Mouse (Mus musculus) forebrain, embryonic 16.5 days (tissue): ENCODE results near the gene Bbs4. TPM values are rescaled to one million over a fixed set of nuclear protein-coding genes. Genes with fewer than 3 reads are reported as not detected.

ENCODE experiments used
- ATAC-seq: fragments of 200-750 bp; cut with Nextera tagmentation; 2 replicates; pipeline ENCODE4 v1.8.0; 2017; ENCODE audit warnings: mild to moderate bottlenecking, moderate library complexity
- H3K27ac ChIP-seq: fragments of 300-500 bp; sonication (generic); 2 replicates; pipeline ENCODE4 v1.5.1; 2014; ENCODE audit warnings: low read length, control low read depth
- H3K27me3 ChIP-seq: fragments of 300-500 bp; sonication (generic); replicated peaks from 2 replicates; pipeline ENCODE4 v1.6.1; 2014; ENCODE audit warnings: low read length; ENCODE audit not compliant: control insufficient read depth, insufficient read depth
- H3K36me3 ChIP-seq: fragments of 300-500 bp; sonication (generic); 2 replicates; pipeline ENCODE4 v1.6.1; 2014; ENCODE audit not compliant: control insufficient read depth, insufficient read depth
- H3K4me1 ChIP-seq: fragments of 300-500 bp; sonication (generic); replicated peaks from 2 replicates; pipeline ENCODE4 v1.6.1; 2014; ENCODE audit warnings: low read length; ENCODE audit not compliant: control insufficient read depth, insufficient read depth
- H3K4me2 ChIP-seq: fragments of 300-500 bp; sonication (generic); 2 replicates; pipeline ENCODE4 v1.6.1; 2014; ENCODE audit warnings: mild to moderate bottlenecking, low read length, control low read depth
- H3K4me3 ChIP-seq: fragments of 300-500 bp; sonication (generic); replicated peaks from 2 replicates; pipeline ENCODE4 v1.5.1; 2014; ENCODE audit warnings: mild to moderate bottlenecking, low read length, control low read depth
- H3K9ac ChIP-seq: fragments of 300-500 bp; sonication (generic); replicated peaks from 2 replicates; pipeline ENCODE4 v1.6.1; 2014; ENCODE audit warnings: low read depth, low read length, control low read depth
- H3K9me3 ChIP-seq: fragments of 300-500 bp; sonication (generic); 2 replicates; pipeline ENCODE4 v1.6.1; 2016; ENCODE audit warnings: low read length; ENCODE audit not compliant: control insufficient read depth
- WGBS: fragments of 180-500 bp; shearing (Covaris S2); extraction: QIAGEN DNeasy Blood & Tissue Kit; methylation state at CpG from one replicate; pipeline ENCODE4 v1.1.7; 2014; 5-methylcytosine and 5-hydroxymethylcytosine counted together
- polyA plus RNA-seq: library from polyadenylated mRNA; unstranded; fragments of >200 nt; fragmentation: Nextera tagmentation; extraction: Ambion mirVana; gene quantifications from 2 replicates; pipeline ENCODE4 v1.2.1, GENCODE M21; 2015

The Bbs4 gene
- polyA plus RNA-seq, 1 experiment from 2014 or later = 43.1 TPM

GRCm38 (mm10) chr9:59288058-59288457 is 65.2 kb downstream of the Bbs4 start:
- ATAC-seq = no peak
- Histone ChIP-seq H3K4me1 (peaks cover 13% of the 10 kb centered on the region), H3K9me3 (no peaks in the 10 kb centered on the region), H3K36me3 (no peaks in the 10 kb centered on the region), H3K4me3 (no peak overlapping the region), H3K4me2 (no peak overlapping the region), H3K9ac (no peak overlapping the region), H3K27ac (no peak overlapping the region), H3K27me3 (no peaks in the 10 kb centered on the region)
- 88% methylated on average over 5 of the region's 5 CpGs for WGBS

- Histone ChIP-seq H3K27ac (no peak overlapping the region), H3K4me1 (peaks cover 12% of the 10 kb centered on the region), H3K9ac (no peak overlapping the region), H3K36me3 (no peaks in the 10 kb centered on the region), H3K4me3 (no peak overlapping the region), H3K4me2 (no peak overlapping the region), H3K9me3 (no peaks in the 10 kb centered on the region), H3K27me3 (no peaks in the 10 kb centered on the region)
- ATAC-seq = no peak
- WGBS = 77% methylated on average over 6 of the region's 6 CpGs
Measured at GRCm38 (mm10) chr9:59285614-59286013, 67.7 kb downstream of the Bbs4 start.

GRCm38 (mm10) chr9:59282683-59282986 is 70.7 kb downstream of the Bbs4 start:
- ATAC-seq = peak; percentile 6; the same call in 1 of the 2 replicates
- 55% methylated on average over 7 of the region's 7 CpGs for WGBS
- no peak overlapping the region for H3K27ac ChIP-seq
- H3K27me3 ChIP-seq = no peaks in the 10 kb centered on the region
- H3K9ac ChIP-seq = peak overlapping the region; percentile 37; the same call in 1 of the 2 replicates
- H3K4me1 ChIP-seq = peaks cover 18% of the 10 kb centered on the region
- no peak overlapping the region for H3K4me3 ChIP-seq
- H3K36me3 ChIP-seq = no peaks in the 10 kb centered on the region
- peak overlapping the region; percentile 29 for H3K4me2 ChIP-seq
- no peaks in the 10 kb centered on the region for H3K9me3 ChIP-seq

GRCm38 (mm10) chr9:59281871-59282682 is 71.2 kb downstream of the Bbs4 start:
- ATAC-seq = peak; percentile 82
- 25% methylated on average over 25 of the region's 27 CpGs for WGBS
- no peaks in the 10 kb centered on the region for H3K36me3 ChIP-seq
- peaks cover 23% of the 10 kb centered on the region for H3K4me1 ChIP-seq
- H3K27me3 ChIP-seq = no peaks in the 10 kb centered on the region
- peak overlapping the region; percentile 39; the same call in 1 of the 2 replicates for H3K27ac ChIP-seq
- peak overlapping the region; percentile 38 for H3K4me2 ChIP-seq
- peak overlapping the region; percentile 37; the same call in 1 of the 2 replicates for H3K9ac ChIP-seq
- H3K4me3 ChIP-seq = no peak overlapping the region
- H3K9me3 ChIP-seq = no peaks in the 10 kb centered on the region

GRCm38 (mm10) chr9:59280888-59281287 is 72.4 kb downstream of the Bbs4 start:
- Histone ChIP-seq H3K4me3 (no peak overlapping the region), H3K4me1 (peaks cover 23% of the 10 kb centered on the region), H3K9me3 (no peaks in the 10 kb centered on the region), H3K36me3 (no peaks in the 10 kb centered on the region), H3K27me3 (no peaks in the 10 kb centered on the region), H3K9ac (no peak overlapping the region), H3K4me2 (no peak overlapping the region), H3K27ac (0 out of 2 replicates have a peak overlapping the region, but pooled peaks have one; percentile 6)
- ATAC-seq = no peak
- 83% methylated on average over 5 of the region's 5 CpGs for WGBS

- H3K27me3 ChIP-seq = no peaks in the 10 kb centered on the region
- no peak overlapping the region for H3K9ac ChIP-seq
- H3K9me3 ChIP-seq = no peaks in the 10 kb centered on the region
- no peak for ATAC-seq
- 87% methylated on average over 5 of the region's 5 CpGs for WGBS
- H3K4me1 ChIP-seq = peaks cover 23% of the 10 kb centered on the region
- no peaks in the 10 kb centered on the region for H3K36me3 ChIP-seq
- no peak overlapping the region for H3K4me3 ChIP-seq
- no peak overlapping the region for H3K27ac ChIP-seq
- no peak overlapping the region for H3K4me2 ChIP-seq
Measured at GRCm38 (mm10) chr9:59278694-59279093, 74.6 kb downstream of the Bbs4 start.

- Histone ChIP-seq H3K27ac (no peak overlapping the region), H3K4me2 (no peak overlapping the region), H3K4me1 (peaks cover 23% of the 10 kb centered on the region), H3K4me3 (no peak overlapping the region), H3K9me3 (no peaks in the 10 kb centered on the region), H3K27me3 (no peaks in the 10 kb centered on the region), H3K36me3 (no peaks in the 10 kb centered on the region), H3K9ac (no peak overlapping the region)
- no peak for ATAC-seq
- WGBS = 95% methylated on average over 2 of the region's 2 CpGs
Measured at GRCm38 (mm10) chr9:59278199-59278598, 75.1 kb downstream of the Bbs4 start.

GRCm38 (mm10) chr9:59274846-59275455 is 78.4 kb downstream of the Bbs4 start:
- Histone ChIP-seq H3K4me2 (no peak overlapping the region), H3K4me1 (peaks cover 10% of the 10 kb centered on the region), H3K36me3 (no peaks in the 10 kb centered on the region), H3K9ac (no peak overlapping the region), H3K27ac (no peak overlapping the region), H3K27me3 (no peaks in the 10 kb centered on the region), H3K4me3 (no peak overlapping the region), H3K9me3 (no peaks in the 10 kb centered on the region)
- 87% methylated on average over 19 of the region's 19 CpGs for WGBS
- no peak for ATAC-seq

GRCm38 (mm10) chr9:59273199-59273598 is 80.1 kb downstream of the Bbs4 start:
- H3K9me3 ChIP-seq = no peaks in the 10 kb centered on the region
- H3K27me3 ChIP-seq = no peaks in the 10 kb centered on the region
- peaks cover 8% of the 10 kb centered on the region for H3K4me1 ChIP-seq
- ATAC-seq = no peak
- H3K4me2 ChIP-seq = no peak overlapping the region
- no peak overlapping the region for H3K9ac ChIP-seq
- H3K36me3 ChIP-seq = no peaks in the 10 kb centered on the region
- H3K4me3 ChIP-seq = no peak overlapping the region
- no peak overlapping the region for H3K27ac ChIP-seq
